Mouse (Mus musculus) right cerebral cortex, postnatal 10 days (tissue): ENCODE results near the gene Cish.

Experiments used
- DNase-seq, 2 experiments: peaks; one replicate each; pipeline ENCODE4 v3.0.0; 2021; ENCODE audit warnings: low spot score in 2 of 2

Cish gene

DNA sequence AAGGTAGTCTGAATTCAATTTTAAA lies at the start of gene Cish:
Gene Cish, plus strand, starts transcription at position 11 of the 25 bp plus-strand sequence.
- no peak for DNase-seq

DNA sequence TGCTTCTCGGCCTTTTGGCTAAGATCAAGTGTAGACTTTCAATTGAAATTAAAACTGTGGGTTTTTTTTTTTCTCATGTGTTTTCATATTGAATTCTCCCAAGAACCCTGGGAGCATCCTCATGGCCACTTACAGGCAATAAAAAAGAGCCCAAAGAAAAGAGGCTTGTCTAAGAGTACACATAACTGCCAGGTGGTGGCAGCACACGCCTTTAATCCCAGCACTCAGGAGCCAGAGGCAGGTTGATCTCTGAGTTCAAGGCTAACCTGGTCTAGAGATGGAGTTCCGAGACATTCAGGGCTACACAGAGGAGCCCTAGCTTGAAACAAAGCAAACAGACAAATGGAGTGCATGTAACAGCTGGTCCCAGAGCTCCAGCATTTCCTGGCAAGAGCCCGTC lies 49.7 kb upstream of the Cish start:
- no peak for DNase-seq

DNA sequence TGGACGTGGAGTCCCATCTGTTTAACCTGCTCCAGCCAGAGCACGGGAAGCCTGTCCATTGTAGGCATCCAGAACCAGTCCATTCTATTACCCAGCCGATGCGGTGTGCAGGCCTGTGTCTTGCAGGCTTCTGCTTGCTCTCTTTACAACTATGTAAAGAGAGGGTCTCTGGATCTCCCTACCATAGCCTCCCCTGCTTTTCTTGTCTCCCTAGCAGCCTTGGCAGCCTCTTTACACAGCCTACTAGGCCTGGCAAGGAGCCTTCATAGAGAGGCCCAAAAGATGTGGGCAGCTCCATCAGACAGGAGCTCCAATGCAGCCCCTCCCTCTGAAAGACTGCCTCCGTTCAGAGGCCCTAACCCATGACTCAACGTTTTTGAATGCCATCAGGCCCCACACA lies 46.7 kb upstream of the Cish start:
- DNase-seq, result peak; percentile 72 to 85

DNA sequence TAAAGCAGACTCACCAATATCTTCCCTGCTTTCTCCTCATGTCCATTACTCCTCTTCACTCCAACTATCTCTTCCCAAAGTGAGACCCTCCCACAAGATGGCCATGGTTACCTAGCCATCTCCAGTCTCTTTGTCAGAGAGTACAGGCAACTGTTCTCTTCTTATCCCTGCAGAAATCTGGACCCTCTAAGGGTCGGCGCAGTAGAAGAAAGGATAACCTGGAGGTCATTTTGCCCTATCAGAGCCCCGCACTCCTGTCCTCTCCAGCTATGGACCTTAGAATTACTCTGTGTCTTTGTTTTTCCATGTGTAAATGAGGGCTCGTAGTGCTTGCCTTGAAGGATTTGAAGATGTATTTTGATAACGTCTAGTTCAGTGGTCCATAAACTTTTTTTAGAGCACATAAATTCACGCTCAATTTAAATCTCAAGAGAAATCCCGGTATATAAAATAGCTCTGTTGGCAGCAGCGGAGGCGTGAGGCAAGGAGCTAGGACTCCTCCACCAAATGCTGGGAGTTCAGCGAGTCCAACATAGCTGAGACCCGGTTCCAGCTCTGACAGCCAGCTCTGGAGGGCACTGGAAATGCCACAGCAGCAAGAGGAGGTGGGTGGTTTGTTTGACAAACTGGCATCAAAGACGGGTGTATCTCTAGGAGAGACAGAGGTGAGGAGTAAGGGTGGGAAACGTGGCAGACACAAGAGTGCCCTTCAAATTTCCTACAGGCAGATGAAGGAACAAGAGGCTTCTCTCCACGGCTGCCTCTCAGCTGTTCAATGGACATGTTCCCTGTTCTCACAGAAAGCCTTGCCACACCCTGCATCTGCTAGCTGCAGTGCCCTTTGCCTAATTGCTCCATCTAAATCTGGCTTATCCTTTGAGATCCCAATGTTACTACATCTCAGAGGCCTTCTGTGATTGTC lies 45.1 kb upstream of the Cish start:
- DNase-seq, result peak; percentile 74 to 82

DNA sequence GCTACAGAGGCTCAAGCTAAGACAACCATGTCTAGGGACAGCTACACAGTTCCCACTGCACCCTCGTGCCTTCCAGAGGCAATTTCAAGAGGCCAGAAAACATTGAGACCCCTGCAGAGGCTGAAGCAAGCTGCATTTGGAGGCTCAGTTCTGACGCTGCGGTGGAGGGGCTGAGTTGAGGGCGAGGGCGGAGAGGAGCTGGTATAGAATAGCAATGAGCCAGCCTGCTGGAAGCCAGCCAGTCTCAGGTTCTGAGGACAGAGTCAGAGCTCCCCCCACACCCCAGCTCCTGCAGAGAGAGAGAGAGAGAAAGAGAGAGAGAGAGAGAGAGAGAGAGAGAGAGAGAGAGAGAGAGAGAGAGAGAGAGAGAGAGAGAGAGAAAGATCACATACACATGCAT lies 43.7 kb upstream of the Cish start:
- DNase-seq, result peak; percentile 87 to 89

DNA sequence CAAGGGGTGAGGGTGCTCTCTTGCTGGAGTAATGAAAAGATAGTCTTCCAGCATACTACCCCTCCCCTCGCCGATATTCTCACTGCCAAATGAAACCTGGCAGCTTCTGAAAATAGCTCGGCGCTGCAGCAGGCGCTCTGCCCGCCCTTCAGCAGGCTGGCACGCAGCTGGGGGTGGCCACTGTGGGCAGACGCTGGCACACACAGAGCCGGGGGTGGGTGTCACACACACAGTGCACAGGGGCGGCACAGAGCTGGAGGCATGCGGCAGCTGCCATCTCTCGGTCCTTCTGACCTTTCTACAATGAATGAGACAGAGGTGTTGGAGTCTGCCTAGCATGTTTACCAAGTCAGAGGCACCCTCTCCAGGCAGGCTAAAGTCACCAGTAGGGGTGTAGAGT lies 41.4 kb upstream of the Cish start:
- peak; percentile 87 to 91 for DNase-seq

DNA sequence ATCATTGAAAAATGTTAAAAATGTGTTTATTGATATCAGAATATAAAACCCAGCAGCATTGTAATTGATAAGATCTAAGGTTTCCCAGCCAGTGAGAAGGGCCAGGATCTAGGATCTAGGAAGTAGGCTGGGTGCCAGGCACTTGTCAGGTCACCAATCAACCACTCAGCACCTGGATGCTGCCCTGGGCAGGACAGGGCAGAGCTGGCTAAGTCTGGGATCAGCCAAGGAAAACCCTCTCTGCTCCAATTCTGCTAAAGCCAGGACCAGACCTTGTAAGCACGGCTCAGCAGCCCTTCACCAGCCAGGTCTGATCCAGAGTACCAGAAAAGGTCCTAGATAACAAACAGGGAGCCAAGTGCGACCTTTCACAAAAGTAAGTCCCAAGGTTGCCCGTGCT lies 40.9 kb upstream of the Cish start:
- DNase-seq, result no peak

DNA sequence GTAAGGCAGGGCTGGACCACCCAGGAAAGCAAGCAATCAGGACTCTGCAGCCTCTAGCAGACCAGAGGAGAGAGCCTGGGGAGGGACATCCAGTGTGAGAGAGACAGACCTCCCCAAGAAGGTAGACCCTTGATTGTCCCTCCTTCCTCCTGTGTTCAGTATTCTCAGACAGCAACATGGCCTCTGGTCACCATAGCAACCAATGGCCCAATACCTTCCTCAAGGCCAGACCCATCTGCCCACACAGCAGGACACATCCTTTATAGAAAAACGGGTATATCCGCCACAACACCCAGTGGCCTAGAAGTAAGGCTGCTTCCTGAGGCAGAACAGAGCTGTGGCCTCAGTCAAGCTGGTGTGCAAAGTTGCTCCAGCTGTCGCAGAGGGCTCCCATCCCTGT lies 40.2 kb upstream of the Cish start:
- no peak for DNase-seq

DNA sequence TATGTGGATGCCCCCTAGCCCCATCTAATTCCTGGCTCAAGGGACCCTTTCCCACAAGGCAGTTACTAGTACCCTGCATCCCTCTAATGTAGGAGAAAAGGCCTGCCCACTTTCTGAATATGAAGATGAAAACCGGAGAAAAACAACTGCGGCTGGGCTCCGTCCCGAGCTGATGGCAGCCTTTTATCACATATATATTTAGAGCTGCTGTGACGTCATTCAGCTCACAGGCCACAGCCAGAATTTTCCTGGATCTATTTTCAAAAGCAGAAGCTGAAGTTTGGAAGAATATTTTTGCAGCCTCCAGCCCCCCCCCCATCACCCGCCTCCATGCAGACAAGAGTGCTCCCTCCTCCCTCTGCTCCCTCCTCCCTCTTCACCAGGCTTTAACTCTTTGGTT lies 36.3 kb upstream of the Cish start:
- peak; percentile 83 to 93 for DNase-seq

DNA sequence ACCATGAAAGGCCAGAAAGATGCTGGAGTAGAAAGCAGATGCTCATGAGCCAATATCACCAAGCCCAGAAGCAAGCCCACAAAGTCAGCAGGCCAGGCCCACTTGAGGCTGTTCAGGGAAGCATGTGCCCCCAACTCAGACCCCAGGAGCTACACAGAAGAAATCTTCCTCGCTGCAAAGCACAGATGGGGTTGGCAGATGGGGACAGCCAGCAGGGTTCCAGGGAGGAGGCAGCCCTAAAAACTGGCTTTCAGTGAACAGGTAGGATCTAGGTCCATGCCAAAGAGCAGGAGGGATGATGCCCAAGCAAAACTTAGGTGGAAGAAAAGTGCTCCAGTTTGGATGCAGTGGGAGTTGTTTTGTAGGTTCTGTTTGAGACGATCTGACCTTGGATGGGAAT lies 35.4 kb upstream of the Cish start:
- peak in 1 of 2 experiments; percentile 59 for DNase-seq

DNA sequence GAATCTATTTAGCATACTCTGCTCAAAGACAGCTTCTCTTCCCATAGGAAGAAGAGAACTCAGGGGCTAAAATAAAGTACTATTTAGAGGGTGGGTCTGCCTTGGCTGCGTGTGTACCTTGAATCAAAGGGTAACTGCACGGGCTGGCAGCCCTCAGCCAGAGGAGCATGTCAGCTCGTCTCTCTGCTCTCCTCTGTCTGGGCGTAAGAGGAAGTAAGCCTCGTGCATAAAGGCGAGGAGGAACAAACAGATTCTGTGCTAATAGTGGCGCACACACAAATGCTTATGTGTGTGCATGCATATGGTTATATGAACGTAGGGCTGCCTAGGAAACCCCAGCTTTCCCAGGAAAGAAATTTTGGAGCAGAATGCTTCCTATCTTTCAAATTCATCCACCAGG lies 35.0 kb upstream of the Cish start:
- peak in 1 of 2 experiments; percentile 66 for DNase-seq

DNA sequence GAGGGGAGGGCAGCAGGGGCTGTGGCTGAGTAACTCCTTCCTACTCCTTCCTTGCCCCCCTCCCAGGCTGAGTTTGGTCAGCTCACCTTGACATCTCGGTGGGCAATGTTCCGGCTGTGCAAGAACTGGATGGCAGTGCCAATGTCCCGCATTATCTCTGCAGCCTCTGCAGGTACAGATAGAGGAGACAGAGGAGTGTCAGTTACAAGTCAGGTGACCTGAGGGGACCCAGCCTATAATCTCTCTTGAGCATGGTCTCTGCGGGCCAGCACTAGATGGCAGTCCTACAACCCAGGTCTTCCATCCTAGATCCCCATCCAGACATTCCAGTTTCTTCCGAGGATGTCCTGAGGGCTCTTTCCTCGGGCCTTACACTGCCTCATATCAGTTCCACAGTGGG lies 34.0 kb upstream of the Cish start:
- no peak for DNase-seq

DNA sequence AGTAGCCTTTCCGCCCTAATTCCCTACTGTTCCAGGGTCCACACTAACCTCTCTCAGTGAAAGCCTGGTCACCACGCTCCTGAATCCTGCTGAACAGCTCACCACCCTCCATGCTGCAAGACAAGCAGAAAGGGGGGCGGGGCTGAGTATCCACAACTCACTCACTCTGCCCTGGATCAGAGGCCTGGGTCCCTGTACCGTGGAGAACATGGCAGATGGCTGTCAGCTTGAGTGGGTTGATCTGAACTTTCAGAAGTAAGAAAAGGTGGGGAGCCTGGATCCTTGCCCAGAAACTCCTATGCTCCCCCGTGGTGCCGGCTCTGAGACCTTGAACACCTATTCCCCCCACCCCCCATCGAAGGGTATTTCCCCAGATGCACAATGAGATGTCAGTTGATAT lies 33.5 kb upstream of the Cish start:
- DNase-seq, result no peak

DNA sequence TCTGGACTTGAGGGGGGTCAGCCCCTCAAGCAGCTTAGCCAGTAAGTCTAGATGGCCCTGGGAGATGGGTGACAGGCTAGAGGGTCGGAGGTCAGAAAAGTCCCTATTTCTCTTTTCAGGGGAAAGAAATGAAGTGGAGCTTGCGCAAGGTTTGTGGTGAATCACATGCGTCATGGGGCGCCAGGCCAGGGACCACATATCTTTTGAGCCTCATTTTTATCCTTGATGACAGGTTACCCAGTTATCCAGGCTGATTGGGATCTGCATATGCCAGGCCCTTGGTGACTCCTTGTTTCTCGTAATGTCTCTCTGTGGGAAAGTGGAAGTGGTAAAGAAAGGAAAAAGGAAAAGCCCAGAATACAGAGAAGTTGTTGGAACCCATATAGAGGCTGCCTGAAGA lies 31.9 kb upstream of the Cish start:
- no peak for DNase-seq

DNA sequence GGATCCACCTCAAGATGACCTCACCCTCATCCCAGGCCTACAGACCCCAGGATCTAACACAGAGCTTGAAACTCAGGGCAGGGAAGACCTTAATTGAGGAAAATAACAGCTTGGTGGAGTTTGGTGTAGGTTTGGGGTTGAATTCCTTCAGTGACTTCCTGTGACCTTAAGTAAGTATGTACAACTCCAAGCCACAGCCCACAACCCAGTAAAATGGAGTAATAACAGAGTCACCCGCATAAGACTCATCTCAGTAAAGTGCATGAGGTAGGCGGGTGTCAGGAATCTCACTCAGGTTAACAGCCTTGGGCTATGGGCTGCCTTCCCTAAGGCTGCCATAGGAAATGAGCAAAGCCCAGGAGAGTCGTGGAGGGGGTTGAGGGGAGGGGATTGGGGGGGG lies 31.1 kb upstream of the Cish start:
- no peak for DNase-seq

DNA sequence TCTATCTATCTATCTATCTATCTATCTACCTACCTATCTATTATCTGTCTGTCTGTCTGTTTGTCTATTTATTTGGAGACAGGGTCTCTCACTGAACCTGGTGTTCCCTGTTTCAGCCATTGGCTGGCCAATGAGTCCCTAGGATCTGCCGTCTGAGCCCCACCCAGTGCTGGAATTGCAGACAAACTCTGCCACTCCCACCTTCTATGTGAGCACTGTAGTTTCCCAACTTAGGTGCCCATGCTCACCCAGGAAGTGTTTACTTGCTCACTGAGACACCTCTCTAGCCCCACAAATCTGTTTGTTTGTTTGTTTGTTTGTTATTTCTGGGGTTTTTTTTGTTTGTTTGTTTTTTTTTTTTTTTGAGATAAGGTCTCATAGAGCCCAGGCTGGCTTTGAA lies 28.8 kb upstream of the Cish start:
- no peak for DNase-seq

DNA sequence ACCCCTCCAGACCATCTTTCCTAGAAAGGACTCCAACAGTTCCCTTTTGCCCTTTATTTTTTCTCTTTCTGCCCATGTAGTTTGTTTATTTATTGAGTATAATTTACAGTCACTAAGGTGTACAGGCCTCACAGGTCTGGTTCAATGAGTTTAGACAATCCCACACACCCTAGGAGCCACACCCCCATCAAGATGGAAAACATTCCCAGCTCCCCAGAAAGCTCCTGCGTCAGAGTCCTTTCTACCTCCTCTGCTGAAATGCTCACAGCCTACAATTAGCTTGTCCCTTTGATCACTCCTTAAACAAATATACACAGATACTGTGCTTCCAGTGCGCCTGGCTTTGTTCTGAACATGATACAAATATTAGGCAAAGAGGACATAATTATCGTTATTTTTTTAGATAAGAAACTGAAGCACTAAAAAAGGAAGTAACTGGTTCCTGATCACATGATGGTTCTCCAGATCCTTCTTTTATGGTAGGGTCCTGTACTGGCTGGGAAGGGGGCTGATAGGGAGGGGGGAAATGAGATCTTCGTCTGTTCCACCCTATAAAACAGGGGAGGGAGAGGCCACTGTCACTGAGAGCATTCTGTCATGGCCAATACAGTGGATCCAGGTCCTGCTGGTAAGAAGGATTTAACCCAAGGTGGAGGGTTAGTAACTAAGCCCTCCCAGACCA lies 28.0 kb upstream of the Cish start:
- DNase-seq, result no peak

DNA sequence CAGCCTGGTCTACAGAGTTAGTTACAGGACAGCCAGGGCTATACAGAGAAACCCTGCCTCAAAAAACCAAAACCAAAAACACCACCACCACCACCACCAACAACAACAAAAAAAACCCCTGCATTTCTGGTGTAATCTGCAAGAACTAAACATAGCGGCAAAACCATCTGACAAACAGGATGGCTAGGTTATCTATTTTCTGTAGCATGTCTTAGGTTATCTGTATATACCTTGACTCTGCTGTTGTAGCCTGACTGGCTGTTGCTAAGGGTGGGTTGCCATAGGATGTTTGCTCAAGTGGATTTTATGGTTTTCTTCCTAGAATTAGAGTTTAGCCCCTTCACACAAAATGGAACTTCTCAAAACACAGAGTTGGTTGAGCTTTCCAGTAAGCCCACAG lies 26.1 kb upstream of the Cish start:
- DNase-seq, result no peak

DNA sequence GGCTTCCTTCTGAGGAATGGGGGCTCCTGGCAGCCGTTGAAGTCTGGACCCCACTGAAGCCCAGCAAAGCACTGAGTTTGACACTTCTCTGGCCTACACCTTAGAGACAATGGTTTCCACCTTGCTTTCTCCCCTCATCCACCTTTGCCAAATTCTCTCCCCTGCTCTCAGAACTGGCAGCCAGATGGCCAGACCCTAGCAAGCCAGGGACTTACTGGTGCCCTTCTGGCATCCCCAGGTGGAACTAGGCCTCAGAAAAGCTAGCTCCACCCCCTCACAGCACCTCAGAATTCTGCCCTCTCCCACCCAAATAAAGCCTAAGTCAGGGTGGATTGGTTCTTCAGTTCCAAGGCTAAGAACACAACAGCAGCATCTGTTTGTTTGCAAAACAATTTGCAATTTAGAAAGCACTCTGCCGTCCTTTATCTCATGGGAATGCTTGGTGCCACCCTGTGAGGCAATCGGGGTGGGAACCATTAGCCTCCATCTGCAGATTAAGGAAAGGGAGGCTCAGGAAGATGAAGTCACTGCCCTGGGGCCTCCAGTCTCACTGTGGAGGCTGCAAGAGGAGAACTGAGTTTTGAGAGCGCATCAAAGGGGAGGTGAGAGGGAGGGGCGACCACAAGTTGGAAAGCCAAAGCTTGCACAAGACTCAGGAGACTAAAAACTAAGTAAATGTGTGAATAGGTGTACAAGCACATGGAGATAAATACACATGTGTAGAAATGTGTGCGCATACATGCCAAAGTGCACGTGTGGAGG lies 24.5 kb upstream of the Cish start:
- no peak for DNase-seq

DNA sequence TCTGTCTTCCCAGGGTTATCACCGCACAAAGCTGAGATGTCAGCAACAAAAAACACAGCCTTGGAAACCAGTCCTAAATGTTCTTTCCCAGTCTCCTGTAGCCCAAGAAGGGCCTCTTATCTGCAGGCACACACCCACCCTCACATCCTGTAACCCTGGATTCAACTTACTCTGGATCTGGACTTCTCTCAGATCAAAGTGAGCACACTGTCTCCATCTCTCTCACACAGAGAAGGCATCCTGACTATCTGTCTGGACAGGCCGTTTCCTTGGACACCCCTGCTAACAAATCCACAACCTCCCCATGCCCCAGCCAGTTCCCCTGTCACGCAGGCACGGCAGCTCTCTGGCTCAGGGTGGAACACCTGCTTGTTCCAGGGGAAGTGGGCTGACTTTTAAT lies 23.5 kb upstream of the Cish start:
- no peak for DNase-seq

DNA sequence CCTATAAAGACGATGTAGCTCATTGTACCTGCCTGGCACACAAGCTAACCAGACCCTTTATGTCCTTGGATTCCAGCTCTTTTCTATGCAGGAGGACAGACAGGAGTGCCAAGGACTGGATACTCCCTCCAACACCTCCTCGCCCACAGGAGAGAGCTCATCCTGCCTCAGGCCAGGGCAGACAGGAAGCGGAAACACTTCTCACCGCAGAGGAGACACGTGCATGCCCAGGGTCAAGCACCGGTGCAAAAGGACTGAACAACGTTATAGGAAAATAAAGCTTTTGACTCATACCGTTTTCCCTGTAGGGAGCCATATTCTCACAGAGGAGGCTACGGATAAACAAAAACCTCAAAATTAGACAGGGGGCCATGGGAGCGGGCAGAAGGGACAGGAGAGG lies 22.6 kb upstream of the Cish start:
- DNase-seq, result no peak

DNA sequence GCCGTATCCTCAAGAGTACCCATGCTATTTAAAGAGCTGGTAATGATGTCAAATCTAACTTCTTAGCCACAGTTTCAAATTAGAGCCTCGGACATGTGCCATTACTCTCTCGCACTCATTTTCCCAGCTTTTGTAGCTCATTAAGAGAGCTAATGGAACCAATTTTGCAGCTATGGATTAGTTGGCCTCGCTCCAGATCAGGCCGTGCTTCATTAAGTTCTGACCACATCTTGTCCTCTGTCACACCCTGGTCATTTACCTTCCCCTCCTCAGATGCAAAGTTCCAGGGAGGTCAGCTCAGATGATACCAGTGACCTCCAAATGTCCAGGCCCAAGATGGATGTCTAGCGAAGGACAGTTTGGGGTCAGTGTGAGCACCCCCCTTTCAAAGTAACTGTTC lies 21.1 kb upstream of the Cish start:
- DNase-seq, result no peak

DNA sequence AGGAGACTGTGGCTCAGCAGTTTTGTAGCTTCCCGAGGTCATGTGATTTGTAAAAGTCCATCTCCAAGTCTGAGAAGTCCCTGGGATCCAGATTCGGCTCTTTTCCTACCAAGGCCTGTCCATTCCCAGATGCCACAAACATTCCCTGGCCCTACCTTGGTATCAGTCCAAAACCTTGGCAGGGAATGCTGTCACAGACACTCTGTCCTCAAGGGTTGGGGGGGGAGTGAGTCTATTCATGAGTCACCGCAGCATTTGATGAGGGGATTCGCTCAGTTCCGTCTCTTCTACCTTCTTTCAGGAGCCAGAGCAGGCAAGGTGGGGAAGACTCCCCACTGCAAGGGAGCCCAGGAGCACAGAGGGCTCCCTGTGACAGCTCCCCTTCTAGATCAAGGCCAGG lies 20.1 kb upstream of the Cish start:
- DNase-seq, result no peak
